Mouse (Mus musculus) cerebellum, adult 9-10 months (tissue): ENCODE measurements at regions not wholly inside any gene's neighbourhood (a gene's known extent, or its start where the extent isn't known, plus 50 kb on each side); places are given as distances from the start of the nearest gene placed in this dataset.

ENCODE experiments used
- DNase-seq: peaks from one replicate; pipeline ENCODE4 v3.0.0; 2022

DNA sequence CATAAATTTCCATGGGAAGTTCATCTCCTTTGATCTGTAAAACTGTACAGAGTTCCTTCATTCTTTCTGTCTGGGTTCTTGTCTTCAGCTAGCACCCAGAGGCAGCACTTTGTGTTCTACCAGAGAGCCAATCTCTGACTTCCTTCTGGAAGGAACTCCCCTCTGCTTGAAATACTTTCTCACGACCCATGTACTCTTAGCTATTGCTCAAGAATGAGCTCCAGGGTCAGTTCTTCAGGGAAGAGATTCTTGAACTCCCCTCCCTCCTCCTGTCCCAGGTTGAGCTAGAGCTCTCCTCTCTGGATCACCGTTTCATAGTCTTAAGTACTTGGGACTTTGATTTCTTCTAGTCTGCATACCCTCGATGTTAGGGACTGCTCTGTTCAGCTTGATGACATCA is 311.8 kb downstream of the Foxo1 start:
- DNase-seq = no peak

DNA sequence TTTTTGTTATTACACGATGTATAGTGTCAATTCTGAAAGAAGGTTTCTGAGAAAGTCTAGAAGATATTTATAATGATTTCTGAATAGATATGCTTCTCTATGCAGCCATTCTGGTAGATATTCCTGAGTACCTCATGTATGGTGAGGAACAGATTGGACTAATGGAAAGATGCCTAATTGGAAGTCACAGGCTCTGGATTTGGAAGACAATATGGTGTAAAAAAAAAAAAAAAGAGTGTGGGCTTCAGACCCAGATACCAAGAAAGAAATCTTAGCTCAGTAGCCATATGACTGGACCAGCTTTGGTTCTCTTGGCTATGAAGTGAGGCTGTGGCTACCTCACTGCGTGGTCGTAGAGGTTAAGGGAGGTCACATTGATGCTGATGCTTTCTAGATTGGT is 311.0 kb downstream of the Foxo1 start:
- DNase-seq = peak; percentile 65

DNA sequence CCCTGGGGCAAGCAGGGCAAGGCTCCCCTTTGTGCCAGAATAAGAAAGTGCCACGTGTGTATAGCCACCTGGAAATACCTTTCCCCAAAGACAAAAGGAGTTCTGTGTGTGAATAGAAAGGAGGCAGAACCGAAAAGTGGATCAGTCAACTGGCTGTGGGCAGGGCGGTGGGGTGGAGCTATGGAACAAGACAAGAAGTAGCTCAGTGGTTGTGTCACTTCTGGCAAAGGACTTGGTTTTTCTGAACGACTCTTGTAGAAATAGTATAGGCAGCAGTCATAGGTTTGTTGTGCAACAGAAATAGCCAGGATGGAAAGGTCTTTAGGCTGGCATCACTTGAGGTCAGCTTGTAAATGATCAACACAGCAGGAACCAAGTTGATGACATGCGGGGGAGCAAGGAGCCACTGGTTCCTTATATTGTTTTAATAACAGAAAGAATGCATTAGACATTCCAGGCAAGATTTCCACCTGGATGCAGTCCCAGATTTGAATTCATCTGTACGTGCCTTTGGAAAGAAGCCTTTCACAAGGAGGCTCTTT is 308.6 kb downstream of the Foxo1 start:
- DNase-seq = no peak

DNA sequence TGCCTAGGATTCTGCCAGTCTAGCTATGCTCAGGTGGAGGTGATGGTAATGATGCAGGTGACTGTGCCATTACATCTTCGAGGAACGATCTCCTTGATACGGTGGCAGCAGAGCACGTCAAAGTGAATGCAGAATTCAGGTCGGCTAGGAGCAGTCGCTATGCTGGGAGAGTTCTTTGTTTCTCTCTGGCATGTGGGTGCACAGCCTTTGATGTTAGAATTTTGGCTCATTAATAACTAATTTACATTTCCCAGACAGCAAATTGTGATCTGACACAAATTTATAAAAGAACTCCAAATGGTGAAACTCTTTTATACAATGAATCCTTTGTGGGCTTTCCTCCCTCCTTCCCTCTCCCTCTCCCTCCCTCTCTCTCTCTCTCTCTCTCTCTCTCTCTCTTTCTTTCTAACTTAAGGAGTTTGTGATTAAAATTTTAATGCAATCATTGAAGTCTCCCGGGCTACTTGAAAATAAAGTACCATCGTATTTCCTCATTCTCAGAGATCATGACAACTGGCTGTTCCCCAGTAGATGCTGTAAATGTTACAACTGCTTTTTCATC is 307.2 kb downstream of the Foxo1 start:
- DNase-seq = no peak

DNA sequence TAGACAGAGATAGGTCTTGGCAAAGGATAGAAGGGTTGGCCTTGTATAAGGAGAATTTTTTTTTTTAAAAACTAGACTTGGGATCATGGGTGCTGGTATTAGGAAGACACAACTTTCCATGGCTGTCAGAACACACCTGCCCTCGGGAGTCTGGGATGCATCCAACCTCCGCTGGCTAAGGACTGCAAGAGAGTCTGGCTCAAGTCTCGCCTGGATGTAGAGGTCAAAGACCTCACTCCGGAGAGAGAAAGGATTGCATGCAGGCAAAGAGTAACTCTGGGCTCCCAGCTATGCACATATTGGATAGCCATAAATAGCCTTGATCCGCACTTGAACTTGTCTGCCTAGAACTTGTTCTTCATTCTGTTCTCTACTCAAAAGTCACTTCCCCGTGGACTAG is 306.2 kb downstream of the Foxo1 start:
- DNase-seq = no peak

DNA sequence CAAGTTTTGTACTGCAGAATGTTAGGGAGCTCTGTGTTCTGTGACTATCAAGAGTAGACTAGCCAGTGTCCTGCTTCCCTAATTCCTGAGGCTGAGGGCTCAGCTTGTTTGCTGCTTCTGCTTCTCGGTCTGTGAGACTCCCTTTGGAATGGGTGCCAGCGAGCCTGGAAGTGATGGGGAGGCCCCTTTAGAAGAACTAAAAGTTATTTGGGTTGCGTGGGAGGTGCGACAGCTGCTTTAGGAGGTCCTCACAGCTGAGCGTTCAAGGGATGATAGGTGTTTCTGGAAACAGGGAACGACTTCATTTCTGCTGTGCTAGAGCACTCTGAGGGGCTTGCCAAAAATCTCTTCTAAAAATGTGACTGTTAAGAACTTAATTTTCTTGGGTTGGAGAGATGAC is 305.7 kb downstream of the Foxo1 start:
- DNase-seq = no peak

DNA sequence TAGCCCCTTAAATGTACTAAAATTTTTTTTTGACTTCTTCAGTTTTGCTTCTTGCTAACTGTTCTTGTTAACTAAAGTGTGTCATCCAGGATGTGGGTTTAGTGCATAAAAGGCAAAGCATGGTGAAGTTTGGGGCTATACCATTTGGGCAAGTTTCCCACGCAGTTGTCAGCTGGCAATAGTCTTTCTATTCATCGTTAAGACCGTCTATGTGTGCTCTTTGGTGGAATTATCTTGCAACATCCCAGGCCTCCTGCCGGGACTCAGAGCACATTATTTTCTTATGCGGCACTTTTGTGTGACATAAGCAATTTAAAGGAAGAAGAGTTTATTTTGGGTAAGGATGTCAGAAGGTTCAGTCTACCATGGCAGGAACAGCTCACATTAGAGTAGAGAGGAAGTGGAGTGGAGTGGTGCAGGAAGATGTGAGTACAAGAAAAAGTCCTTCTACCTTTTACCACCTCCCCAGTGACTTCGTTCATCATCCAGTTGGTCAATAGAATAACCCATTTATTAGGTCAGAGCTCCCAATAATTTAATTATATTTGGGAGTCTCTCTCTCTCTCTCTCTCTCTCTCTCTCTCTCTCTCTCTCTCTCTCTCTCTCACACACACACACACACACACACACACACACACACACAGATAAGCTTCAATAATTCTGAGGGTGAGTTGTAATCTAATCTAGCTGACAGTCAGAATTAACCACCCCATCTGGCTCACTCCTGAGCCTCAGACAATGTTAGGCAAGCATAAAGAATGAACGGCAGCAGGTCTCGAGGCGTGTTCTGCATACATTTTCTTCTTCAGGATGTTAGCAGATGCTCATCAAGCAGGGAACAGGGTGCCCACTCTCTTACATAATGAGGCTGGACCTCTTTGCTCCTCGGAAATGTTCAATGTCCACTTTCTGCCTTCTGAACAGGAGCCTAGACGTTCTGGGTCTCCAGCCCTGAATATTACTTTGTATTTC is 304.7 kb downstream of the Foxo1 start:
- DNase-seq = no peak

DNA sequence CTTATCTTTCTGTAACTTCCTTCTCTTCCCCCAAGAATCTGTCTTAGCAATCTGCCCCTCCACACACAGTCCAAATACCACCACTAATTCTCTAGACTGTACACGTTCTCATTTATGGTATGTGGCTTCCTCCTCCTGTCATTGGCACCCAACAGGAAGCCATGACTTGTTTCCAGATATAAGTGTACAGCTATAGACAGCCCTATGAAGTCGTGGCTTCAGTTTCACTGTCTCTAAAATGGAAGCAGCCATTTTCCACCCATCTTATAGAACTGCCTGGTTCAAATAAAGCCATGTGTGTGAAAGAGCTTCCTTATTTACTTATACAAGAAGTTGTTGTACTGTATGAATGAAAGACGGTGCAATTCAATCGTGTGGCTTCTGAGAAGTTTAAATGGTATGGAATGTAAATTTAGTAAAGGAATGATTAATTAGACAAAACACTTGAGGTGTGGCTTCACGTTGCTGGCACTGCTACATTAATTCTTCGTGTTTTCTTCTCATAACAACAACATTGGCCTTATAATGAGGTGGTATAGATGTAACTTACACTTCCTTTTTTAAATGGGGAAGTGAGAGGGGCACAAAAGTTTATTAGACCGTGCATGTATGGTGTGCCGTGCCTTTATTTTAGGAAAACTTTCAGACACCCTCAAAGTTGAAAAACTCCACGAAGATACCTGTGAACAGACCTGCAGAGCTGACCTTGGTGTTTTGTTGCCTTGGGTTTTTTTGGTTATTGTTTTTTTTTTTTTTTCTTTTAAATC is 299.7 kb downstream of the Foxo1 start:
- no peak for DNase-seq

DNA sequence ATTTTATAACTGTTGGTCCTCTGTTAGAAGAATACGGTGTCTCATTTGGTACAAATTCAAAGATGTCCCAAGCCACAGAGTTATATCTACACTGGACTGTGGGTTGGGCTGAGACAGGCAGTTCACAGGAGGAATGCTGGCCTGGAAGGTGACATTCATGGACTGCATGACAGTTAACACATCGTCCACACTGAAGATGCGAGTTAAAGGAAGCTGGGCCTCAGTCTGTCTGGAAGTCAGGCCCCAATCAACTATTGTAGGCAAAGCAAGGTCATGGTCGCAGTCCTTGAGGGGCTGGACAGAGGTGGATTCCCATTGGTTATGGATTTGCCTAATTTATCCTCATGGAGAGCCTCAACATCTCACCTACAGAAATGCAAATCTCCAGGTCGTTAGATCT is 295.5 kb downstream of the Foxo1 start:
- no peak for DNase-seq

DNA sequence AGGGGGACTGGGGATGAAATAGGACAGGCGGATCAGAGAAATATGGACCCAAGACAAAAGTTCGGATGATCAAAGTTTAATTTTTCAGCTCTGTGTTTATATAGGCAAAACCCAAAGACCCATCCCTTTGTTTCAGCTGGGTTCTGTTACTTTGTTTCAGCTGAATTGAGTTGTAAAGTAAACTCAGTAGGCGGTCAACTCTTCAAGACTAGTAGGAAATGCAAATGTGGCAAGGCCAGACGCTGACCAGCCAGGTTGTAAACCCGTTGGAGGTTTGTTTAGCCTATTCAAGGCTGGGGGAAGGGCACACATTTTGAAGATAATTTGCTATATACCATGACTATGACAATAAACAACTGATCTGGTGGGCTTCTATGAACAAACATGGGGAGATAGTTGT is 294.7 kb downstream of the Foxo1 start:
- DNase-seq = no peak

DNA sequence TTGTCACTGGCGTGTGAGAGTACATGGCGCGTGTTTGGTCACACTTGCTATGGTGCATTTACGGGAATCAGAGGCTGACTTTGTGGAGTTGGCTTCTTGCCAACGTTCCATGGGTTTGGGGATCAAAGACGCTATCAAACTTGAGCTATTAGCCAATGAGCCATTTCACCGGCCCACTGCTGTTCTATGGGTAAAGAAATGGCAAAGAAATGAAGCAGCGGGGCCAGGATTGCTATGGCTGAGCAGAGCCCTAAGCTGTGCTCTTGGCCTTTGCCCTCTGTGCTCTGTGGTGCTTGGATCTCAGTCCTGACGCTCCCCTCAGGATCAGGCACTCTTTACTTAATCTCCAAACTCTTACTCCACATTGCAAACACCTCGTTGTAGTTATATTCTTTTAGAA is 291.3 kb downstream of the Foxo1 start:
- DNase-seq = no peak

DNA sequence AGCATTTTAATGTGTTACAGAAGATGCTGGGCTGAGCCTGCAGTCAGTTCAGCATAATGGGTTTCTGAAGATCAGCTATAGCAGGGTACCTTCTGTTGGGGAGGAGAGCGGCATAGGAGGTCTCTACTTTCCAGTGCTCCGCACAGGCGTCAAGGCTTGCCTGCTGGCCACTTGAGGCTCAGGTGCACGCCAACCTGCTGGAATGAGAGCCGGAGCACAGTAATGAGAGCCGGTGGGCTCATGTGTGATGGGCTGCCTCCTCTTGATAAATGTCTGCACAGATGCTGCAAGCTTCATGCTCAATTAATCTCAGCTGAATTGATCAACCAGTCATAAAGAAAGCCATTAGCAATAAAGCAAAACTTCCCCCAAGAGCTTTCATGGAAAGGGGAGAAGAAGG is 290.6 kb downstream of the Foxo1 start:
- DNase-seq = no peak

DNA sequence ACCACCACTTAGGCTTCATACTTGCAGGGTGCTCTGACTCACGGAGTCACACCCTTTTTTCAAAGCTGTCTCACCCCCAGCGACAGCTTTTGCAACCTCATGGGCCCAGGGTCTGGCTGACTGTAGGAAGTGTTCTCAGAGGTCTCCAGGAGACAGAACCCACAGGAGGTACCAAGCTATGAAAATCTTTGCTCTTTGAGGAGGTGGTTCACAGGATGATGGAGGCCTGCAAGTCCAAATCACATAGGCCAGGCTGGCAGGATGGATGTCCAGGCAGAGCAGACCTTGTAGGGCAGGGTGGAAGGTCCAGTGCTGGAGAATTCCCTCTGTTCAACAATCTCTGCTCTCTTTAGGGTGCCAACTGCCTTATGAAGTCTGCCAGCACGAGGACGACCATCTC is 289.2 kb downstream of the Foxo1 start:
- DNase-seq = no peak

DNA sequence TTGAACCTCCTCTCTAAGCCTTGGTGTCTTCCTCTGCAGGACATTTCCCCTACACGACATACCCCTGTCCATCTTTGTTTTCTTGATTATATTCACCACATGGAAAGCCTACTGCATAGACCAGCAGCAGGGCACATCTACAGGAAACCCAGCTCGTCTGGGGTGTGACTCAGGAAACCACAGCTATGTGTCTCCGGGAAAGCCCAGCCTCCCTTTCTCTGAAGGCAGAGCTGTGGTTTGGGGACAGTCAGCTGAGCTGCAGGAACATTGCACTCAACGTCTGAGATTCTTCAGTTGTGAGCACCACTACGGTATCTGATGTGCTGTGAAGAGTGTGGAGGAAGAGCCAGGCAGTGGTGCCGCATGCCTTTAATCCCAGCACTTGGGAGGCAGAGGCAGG is 286.9 kb downstream of the Foxo1 start:
- DNase-seq = no peak

DNA sequence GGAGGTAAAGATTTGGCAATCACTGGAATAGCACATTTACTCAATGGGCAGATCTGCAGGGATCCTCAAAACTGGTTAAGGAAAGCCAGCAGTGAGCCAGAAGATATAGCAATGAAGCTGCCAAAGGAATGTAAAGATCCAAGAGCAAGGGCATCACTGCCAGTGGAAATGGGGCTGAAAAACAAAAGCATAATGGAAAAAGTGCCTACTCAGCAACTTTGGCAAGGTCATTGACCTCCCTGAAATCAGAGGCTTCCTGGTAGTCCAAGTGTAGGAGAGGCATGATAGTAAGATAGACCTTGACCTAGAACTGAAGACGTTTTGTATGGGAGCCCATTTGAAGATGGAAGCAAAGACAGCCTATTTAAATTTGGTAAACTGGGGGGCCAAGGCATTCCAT is 286.4 kb downstream of the Foxo1 start:
- DNase-seq = no peak

DNA sequence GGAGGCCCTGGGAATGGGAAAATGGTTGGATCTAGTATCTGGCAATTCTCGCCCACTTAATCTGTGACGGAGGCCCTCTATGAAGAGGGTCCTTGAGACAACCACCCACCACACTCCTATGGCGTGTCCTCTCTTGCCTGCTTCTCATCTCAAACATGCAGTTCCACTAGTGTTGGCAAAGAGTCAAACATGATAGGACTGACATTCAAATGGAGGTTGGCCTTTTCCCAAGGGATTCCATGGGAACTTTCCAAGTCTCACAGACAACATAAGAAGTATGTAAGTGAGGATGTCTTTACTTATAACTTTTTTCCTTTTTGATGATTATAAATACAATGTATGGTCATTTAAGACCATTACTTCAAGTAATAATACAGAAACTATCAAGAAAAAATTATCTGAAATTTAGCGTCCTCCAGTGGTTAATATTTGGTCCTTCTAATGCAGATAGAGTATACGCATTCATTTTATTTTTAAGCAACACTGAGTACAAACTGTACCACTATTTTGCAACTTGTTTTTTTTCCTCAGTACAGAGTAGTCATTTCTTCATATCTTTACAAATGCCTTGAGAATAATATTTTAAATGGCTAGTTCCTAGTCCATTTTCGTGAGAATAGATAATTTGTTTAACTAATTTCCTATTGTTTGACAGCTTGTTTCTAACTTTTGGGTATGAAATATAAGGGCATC is 280.2 kb downstream of the Foxo1 start:
- no peak for DNase-seq

DNA sequence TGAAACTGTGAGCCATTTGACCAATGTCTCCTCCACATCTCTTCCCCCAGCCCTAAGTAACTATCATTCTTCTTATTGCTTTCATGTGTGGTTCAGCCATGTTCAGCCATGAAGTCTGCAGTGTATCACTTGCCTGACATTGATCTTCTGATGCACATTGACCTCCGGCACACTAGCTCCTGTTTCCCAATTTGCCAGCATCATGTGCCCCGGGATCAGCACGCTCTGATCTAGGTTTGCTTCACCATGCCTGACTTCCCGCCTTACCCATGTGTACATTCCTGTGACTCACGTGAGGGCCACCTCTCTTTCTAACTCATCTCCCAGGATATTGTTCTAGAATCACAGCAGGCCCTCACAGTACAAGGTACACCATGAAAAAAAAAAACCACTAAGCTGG is 277.9 kb downstream of the Foxo1 start:
- no peak for DNase-seq

DNA sequence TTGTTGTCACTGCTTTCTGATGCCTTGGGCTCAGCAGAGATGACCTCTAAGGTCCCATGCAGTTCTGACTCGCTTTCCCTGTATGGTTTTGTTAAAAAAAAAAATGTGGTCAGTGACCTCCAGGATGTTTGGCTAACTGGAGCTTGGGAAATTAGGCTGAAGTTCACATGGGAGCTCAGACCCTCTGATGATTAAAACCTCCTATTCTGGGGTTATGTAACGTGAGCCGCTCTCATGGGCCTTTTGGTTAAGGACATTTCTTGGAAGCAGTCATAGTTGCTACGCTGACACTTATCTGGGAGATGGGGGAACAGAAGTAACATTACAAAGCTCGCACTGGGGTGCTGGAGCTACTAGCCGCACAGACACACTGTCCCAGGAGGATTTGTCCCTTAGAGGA is 274.9 kb downstream of the Foxo1 start:
- DNase-seq = no peak

DNA sequence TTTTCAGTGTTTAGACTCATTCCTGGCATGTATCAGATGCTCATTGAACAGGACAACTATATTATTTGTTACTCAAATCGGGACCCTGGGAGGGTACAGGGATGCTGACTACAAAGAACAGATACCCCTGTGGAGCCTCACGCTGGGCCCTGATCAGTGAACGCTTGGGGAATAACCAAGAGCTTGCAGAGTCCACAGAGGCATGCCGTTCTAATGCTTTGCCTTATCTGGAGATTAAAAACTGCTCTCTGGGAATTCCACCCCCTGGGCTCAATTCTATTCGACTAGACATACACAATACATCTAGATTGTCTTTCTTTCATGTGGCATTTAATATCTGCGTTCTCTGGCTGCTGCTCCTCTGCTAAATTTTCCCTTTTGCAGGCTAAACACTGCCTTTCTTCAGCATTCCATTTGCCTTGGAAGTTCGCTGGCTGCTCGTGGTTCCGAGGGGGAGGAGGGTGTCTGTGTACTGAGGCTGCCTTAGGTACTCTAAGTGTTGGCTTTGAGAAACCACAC is 272.8 kb downstream of the Foxo1 start:
- no peak for DNase-seq

DNA sequence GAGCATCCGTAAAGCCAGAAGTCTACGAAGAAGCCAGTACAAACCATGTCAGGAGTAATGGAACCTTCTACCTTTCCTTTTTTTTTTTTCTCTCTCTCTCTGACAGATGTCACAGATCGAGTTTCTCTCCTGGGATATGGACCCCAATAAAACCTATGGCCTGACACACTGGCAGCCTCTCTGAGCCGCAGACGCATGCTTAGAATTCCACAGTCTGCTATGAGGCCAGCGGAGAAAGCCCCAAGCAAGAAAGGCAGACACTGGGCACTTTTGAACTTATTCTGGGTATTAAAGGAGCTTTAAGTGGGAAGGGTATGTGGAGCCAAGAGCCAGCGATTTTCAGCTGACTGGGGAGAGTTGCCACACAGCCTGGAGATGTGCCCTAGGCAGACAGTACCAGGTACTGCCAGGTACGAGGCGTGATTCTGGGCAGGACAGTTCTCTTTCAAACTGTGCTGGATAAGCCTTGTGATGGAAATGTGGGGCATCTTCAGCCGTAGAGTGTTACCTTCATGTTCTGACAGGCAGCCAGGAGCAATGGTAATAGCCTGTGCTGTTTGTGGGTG is 271.8 kb downstream of the Foxo1 start:
- DNase-seq = no peak

DNA sequence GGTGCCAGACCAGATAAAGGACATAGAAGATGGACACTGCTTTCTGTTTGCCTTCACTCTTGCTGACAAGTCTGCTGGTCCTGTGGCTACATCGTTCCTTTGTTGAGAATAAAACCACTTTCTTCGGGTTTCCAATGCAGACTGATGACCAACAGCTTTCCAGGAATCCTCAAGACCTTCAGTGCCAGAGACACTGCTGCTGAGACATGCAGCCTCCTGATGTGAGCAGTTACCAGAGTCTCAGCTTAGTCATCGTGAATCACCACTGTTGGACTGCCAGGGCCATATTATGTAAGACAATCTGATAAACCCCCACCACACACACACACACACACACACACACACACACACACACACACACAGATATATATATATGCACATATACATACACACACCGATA is 270.2 kb downstream of the Foxo1 start:
- DNase-seq = no peak

DNA sequence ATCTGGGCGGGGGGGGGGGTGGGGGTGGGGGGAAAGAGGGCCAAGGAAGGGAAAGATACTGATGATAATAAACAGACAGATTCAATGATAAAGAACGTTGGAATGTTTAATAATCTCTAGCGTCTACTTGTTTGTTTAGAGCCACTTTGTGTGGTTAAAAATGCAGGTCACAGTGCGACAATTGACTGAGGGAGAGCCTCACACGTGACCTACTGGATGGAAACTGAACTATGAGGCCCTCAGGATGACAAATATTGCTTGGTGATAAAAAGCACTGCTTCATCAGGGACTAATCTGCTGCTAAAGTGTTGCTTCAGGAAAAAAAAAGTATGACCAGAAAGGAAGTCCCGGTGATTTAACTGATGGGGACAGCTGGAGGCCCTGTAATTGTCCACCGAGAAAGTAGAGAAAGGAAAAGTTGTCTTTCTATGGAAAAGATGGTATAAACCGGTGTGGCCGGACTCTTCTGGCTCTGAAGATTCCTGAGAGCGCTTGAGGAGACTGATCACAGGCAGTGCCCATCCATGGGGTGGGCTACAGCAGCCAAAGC is 269.3 kb downstream of the Foxo1 start:
- DNase-seq = no peak
